Mouse (Mus musculus): ENCODE data around the gene Gm45062.
"Not testable (repeated sequence)": the region's sequence is repeated elsewhere in the genome, so short reads cannot be mapped to it uniquely, and the experiment has no call there.

The Gm45062 gene

DNA sequence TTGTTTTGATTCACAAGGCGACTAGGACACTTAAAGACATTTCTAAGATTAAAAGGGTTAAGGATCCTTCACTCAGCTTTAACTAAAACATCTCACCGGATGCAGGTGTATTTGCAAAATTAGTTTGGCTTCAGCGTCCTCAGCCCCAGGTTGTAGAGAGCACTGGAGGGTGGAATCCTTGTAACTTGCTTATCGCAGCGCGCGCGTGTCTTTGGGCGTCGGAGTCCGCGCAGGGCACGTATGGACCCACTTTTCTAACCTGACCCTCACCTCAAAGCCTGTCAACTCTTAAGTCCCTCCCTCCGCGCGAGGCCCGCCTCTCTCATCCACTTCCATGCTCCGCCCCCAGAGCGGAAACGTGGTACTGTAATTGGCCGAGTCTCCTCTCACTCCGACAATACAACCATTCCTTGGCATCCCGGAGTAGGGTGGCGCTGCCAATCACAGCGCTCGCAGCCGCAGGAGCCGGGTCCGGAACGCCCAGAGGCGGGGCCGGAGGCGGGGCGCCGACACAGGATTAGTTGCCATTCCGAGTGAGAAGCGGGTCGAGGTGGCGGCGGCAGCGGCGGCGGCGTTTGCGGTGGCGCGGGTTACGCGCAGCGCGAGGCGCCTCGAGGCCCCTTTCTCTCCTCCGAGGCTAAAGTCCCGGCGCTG is 249.8 kb downstream of the Gm45062 start:
- peak; percentile 98 to 99 for DNase-seq (ENCODE audit: low spot score in 2 of 2)

DNA sequence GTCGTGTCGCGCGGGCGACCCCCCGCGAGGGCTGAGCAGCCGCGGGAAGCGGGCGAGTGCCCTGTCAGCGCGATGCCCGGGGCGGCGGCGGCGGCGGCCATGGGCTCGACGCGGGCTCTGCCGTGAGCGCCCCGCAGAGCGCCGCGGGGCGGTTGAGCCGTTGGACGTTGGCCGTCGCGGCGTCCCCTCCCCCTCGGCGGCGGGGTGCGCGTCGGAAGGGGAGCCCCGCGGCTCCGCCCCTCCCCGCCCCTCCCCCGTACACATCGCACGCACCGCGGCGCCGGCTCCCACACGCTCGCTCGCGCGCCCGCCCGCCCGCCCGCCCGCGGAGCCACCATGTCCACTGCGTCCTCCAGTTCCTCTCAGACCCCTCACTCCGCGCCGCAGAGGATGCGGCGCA is 250.3 kb downstream of the Gm45062 start, which contains the start of gene Glcci1:
Glcci1 (plus strand) TSS at position 50 of the 400 bp plus-strand sequence.
- peak; percentile 71 to 87 for DNase-seq (ENCODE audit: low spot score in 2 of 2)

DNA sequence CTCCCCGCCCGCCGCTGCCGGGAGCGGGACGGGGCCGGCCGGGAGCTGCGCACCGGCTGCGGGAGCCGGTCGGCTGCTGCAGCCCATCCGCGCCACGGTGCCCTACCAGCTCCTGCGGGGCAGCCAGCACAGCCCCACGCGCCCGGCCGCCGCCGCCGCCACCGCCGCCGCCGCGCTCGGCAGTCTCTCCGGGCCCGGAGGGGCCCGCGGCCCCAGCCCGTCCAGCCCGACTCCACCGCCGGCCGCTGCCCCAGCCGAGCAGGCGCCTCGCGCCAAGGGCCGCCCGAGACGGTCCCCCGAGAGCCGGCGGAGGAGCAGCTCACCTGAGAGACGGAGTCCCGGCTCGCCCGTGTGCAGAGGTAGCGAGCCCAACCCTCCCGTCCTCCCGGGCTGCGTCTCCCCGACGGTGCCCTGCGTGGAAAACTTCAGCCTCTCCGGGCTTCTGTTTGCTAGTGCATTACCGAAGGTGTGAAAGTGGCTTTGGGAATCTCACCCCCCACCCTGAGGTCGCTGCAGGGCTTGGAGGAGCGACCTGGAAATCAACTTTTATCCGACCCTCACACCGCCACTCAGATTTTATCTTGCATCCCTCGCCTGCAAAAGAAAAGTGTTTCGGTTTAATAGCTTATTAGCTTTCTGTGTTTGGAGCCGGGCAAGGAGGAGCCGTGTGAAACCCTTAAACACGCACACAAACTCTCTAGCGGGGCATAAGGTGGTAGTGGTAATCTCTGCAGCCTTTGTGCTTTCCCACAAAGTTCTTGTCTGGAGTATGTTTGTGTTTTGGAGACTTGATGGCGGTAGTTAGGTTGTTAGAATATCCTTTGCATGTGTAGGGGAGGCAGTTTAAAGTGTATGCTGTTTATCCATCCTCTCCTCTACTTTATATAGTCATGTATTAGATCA is 251.0 kb downstream of the Gm45062 start:
- peak; percentile 57 to 82 for DNase-seq (ENCODE audit: low spot score in 2 of 2)

DNA sequence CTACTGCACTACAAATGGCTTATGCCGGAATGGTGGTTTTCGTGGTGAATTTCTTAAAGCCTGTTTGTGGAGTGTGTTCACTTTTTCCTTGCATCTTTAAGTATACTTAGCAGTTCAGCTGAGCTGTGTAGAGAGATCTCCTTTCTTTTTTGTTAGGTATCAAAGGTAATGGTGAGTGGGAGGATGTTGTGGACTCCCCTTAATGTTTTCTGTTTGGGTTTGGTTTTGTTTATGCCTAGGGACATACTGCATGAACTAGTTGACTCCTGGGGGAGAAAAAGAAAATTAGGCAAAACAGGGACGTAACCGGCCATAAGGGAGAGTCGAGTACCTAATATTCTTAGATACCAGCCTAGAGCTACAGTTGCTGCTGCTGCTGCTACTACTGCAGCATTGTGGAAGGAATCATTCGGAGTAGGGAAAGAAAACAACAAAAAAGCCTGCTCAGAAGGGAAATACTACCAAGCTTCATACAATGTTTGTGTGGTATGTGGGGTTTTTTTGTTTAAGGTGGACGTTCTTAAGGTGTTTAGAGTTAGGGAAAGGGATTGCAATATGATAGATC is 251.7 kb downstream of the Gm45062 start:
- DNase-seq (ENCODE audit: low spot score in 2 of 2): no peak

DNA sequence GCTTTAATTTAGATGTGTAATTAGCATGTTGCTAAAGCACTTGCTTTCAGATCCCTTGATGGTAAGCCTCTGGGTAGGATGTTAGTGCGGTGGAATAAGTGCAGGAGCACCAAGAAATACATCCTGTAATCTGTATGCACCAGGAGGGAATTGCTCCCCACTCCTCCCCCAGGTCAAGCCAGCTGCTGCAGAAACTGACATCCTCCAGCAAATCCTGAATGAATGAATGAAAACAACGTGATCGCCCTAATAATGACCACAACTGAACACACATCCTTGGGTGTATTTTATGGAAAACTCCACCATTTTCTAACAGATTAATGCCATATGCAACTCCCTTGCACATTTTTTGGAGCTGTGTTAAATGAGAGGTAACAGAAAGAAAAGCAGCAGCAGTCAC is 252.2 kb downstream of the Gm45062 start:
- DNase-seq (ENCODE audit: low spot score in 2 of 2): no peak

DNA sequence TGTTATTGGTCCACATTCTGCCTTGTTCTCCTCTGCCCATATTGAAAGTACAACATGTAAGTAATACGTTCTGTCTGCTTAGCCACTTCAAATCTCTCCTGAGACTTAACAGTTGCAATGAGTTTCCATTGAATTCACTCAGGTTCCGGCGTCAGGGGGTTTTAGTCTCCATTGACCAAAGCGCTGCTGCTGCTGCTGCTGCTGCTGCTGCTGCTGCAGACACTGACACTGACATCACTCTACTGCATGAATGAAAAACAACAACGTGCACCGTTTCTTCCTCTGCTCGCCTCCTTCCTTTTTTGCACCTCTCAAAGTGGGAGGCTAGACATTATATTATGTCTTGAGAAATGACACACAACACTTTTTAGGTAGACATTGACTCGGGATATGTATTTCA is 253.2 kb downstream of the Gm45062 start:
- no peak for DNase-seq (ENCODE audit: low spot score in 2 of 2)

DNA sequence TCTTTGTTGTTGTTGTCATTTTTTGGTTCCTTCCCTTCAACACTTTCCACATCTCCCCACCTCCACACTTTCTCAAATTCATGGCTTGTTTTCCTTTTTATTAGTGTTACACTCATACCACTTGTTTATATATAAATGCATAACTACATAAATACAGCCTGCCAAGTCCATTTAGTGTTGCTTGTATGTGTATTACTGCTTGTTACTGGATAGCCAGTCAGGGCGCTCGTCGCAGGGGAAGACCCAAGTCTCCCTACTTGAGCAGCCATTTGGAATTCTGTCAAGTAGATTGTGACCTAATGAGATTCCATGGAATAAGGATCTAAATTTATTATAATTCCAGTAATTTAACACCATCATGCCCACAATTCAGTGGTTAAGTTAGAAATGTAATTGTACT is 260.4 kb downstream of the Gm45062 start:
- DNase-seq (ENCODE audit: low spot score in 2 of 2): no peak

DNA sequence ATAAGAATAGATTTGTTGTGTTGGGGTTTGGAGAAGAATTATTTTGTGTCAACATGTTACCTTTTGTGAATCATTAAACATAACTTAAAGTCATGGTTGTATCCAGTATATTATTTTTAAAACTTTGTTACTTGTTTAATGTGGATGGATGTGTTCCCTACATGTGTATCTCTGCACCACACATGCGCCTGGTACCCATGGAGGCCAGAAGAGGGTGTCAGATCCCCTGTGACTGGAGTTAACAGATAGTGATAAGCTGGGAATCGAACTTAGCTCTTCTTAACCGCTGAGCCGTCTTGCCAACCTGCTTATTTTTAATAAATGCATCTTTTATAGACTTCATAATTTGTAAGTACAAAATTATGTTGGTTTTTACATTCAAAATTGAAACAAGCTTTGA is 262.0 kb downstream of the Gm45062 start:
- no peak for DNase-seq (ENCODE audit: low spot score in 2 of 2)

DNA sequence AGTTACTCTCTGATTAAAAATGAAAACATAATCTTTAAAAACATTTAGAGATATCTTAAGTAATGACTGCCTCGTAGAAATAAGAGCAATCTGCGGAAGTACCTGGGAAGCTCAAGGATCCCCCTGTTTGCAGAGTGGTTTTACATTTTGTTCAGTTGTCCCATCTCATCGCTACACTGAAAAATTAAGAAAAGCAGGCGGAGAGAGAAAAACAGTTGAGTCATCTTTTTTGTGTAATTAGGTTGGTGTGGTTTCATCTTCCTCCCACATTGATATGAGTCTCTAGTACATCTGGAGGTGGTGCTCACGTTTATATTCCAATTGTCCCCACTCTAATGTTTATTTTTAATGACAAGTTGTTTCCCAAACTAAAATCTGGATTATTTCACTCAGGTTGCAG is 265.5 kb downstream of the Gm45062 start:
- no peak for DNase-seq (ENCODE audit: low spot score in 2 of 2)

DNA sequence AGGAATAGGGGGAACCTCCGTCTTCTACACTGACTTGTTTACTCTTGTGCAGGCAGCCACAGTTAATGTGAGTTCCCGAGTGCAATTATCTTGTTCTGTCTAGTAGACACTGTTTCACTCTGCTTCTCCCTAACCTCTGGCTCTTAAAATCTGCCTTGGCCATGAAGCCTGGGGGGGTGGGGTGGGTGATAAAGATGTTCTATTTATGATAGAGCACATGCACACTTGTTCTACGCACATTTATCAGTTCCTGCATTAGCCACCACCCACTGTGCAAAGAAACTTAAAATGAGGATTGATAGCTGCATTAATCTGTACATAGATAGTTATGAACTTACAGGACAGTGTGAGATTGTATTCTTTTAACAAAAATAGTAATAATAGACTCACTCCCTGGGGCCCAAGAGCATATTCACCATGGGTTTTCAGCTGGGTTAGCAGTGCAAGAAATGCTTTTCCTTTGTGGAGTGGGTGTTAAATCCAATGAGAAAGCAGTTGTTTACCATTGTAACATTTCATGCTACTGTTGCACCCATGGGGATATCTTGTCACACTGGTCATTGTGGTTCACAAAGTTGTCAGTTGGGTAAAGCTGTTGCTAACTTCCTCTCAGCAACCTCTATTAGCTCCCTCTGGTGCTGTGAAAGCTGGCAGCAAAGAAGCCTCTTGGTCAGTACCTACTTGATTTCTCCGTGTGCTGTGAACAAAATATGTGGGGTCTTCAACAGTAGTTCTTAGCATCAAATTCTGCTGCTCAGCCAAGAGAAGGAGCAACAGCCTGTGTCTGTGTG is 272.0 kb downstream of the Gm45062 start:
- no peak for DNase-seq (ENCODE audit: low spot score in 2 of 2)

DNA sequence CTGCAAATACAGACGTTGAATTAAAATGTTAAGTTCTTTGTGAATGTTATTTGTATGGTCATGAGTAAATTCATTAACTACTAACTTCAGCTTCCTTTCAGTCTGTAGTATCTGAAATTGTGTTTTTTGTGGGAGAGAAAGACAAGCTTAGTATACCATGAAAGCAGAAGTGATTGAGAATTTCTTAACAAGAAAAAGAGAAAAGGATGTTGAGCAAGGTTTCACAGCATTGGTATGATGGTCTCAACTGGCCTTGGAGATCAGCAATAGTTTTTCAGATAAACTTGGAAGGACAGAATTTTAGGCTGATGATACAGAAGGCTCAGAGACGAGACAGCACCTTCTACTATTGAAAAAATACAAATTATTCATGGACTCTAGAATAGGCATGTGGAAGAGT is 277.7 kb downstream of the Gm45062 start:
- no peak for DNase-seq (ENCODE audit: low spot score in 2 of 2)

DNA sequence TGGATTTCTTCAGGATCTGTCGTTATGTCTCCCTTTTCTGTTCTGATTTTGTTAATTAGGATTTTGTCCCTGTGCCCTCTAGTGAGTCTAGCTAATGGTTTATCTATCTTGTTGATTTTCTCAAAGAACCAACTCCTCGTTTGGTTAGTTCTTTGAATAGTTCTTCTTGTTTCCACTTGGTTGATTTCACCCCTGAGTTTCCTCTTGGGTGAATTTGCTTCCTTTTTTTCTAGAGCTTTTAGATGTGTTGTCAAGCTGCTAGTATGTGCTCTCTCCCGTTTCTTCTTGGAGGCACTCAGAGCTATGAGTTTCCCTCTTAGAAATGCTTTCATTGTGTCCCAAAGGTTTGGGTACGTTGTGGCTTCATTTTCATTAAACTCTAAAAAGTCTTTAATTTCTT is 282.3 kb downstream of the Gm45062 start:
- not testable (repeated sequence) for DNase-seq (ENCODE audit: low spot score in 2 of 2)

DNA sequence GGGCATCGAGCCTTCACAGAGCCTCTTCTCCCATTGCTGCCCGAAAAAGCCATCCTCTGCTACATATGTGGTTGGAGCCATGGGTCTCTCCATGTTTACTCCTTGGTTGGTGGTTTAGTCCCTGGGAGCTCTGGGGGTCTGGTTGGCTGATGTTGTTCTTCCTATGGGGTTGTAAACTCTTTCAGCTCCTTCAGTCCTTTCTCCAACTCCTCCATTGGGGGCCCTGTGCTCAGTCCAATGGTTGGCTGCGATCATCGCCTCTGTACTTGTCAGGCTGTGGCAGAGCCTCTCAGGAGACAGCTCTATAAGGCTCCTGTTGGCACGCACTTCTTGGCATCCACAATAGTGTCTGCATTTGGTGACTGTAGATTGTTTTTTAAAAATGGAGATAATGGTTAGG is 285.6 kb downstream of the Gm45062 start:
- DNase-seq (ENCODE audit: low spot score in 2 of 2): peak in 1 of 2 experiments; percentile 52

DNA sequence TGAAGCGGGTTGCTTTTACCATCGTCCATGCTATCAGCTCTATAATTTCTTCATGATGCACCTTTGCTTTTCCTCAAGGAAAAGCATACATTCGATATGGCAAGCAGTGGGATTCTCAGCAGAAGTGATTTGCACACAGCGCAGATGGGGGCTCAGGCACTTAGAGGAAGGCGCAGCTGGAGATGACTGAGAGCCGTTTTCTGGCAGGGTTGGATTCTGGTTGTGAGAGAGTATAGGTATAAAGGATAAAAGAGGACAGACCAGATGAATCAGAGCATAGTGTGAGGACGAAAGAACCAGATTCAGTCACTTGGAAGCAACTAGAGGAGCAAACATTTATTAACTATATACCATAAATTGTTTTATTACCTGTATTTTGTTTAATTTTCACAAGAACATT is 286.5 kb downstream of the Gm45062 start:
- no peak for DNase-seq (ENCODE audit: low spot score in 2 of 2)

DNA sequence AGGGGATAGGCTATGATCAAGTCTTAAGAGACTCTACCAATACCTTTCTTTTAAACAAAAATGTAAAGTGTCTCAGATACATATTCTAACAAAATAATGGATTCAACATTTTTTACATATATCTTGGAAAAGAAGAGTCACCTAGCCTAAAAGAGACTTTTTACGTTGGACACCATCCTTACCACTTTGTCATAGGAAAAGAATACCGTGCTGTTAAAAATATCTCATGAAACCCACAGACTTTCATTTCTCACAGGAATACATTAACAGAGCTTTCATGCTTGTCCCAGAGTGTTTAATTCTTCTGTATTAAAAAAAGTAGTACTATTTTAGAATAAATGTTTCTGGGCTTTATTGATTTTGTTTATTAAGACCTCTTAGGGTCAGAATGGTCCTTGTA is 291.9 kb downstream of the Gm45062 start:
- DNase-seq (ENCODE audit: low spot score in 2 of 2): no peak

DNA sequence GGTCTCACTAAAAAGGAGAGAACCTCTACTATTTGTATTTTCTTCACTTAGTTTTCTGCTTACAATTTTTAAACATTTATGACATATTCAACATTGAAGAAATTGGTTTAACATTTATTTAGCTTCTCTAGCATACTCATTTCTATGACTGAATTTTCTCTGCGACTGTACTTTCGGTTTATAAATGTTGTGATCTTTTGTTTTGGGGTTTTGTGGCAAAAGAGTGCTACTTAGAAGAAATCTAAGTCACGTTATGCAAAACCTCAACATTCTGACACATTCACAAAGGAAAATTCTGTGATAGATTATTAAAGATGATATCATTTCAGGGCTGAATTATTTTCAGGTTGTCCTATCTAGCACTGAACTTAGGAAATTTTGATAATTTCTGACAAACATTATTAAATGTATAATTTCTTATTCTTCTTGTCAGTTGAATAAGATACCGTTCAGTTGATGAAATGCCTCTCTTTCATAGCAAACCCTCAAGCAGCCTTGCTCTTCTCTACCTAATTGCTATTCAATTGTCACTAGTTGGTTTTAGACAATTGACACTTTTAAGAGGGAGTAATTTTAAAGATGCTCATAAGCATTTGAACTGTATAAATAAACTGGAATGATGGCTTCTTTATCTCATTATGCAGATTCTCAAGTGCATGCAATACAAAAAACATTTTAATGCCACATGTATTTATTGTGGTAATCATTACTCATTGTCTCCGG is 297.8 kb downstream of the Gm45062 start:
- DNase-seq (ENCODE audit: low spot score in 2 of 2): no peak

DNA sequence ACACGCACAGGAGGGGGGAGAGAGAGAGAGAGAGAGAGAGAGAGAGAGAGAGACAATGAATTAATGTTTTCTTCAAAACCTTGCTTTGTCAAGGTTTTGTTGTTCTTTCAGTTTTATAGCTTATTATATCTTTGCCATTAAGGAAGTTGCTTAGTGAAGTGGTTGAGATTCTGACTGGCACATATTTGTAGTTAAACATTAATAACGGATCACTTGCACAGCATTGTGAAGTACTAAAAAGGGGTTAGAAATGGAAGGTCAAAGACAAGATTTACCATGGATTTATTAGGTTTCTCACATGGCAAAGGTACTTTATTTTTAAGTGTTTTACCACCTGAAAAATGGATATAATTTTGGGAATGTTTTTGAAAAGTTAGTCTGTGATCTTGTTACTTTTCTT is 301.4 kb downstream of the Gm45062 start:
- DNase-seq (ENCODE audit: low spot score in 2 of 2): no peak

DNA sequence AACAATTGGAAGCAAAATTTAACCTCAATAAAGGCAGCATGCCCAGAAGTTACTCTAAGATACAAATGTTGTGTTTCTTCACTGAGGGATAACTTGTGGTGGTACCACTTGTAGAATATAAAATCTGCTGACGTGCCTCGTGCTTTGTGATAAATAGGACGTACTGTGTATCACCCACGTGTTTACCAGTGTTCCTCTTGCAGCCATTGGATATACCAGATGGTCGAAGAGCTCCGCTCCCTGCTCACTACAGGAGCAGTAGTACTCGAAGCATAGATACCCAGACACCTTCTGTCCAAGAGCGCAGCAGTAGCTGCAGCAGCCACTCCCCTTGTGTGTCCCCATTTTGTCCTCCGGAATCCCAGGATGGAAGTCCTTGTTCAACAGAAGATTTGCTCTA is 323.1 kb downstream of the Gm45062 start:
- DNase-seq (ENCODE audit: low spot score in 2 of 2): no peak

DNA sequence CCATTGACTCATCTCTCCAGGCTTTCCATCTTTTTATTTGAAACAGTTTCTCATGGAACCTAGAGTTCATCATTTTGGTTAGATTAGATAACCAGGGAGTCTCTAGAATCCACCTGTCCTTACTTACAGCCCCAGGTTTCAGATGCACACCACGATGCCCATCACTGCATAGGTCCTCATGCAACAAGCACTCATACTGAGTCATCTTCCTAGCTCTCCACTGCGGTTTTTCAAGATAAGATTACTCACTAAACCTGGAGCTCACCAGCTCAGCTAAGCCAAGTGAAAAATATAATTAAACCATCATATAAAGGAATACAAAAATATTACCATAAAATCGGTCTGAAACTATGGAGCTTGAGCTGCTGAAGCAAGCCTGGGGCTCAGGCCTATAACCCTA is 324.6 kb downstream of the Gm45062 start:
- no peak for DNase-seq (ENCODE audit: low spot score in 2 of 2)

DNA sequence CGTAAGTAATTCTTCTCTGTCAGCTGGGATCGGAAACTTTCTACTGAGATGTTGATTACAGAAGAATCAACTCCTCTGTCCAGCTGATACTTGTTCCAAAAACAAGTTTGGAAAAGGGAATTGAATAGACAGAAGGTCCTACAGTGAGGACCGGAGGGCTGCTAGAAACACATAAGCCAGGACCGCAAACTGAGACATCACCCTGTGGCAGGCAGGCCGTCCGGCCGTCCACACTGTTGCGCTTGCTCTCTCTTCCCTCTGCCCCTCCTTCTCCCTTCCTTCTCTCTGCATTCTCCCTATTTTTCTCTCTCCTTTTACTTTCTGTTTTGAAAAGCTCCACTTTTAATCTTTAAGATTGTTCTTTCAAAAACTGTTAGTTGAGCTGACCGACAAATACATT is 332.4 kb downstream of the Gm45062 start:
- no peak for DNase-seq (ENCODE audit: low spot score in 2 of 2)

DNA sequence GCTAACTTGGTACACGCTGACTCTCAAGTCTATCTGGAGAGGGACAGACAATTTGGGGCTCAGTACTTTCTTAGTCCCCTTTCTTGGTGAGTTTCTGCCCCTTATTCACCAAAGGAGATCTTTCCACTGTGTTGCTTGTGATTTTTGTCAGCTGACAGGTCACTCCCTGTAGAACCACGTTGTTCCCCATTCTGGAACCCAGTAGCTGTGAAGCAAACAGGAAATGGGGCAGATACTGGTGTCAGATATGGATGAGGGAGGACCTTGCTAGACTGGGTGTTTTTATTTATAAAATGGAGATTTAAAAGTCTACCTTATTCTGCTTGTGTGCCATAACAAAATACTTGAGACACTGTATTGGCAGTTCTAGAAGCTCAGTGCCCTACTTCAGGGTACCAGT is 358.1 kb downstream of the Gm45062 start:
- no peak for DNase-seq (ENCODE audit: low spot score in 2 of 2)

Measured in spleen, postnatal 4 days (tissue).